Mouse (Mus musculus): ENCODE data around the gene Nmnat2.

The Nmnat2 gene

GRCm38 (mm10) chr1:153094226-153095076 is 139.7 kb downstream of the Nmnat2 start:
- no peaks in the 10 kb centered on the region for H3K36me3 ChIP-seq (ENCODE audit: control insufficient read depth, insufficient read depth, low read length, poor library complexity, severe bottlenecking)
- DNase-seq (ENCODE audit: low read depth, low spot score), result no peak
- H3K27me3 ChIP-seq (ENCODE audit: control insufficient read depth, insufficient read depth, low read length, poor library complexity, severe bottlenecking), result no peaks in the 10 kb centered on the region

- no peaks in the 10 kb centered on the region for H3K27me3 ChIP-seq (ENCODE audit: control insufficient read depth, insufficient read depth, low read length, poor library complexity, severe bottlenecking)
- DNase-seq (ENCODE audit: low read depth, low spot score), result no peak
- H3K36me3 ChIP-seq (ENCODE audit: control insufficient read depth, insufficient read depth, low read length, poor library complexity, severe bottlenecking), result no peaks in the 10 kb centered on the region
These were observed 140.5 kb downstream of the Nmnat2 start for GRCm38 (mm10) chr1:153095328-153095727.

GRCm38 (mm10) chr1:153095826-153096727 is 141.3 kb downstream of the Nmnat2 start:
- no peaks in the 10 kb centered on the region for H3K36me3 ChIP-seq (ENCODE audit: control insufficient read depth, insufficient read depth, low read length, poor library complexity, severe bottlenecking)
- no peak for DNase-seq (ENCODE audit: low read depth, low spot score)
- no peaks in the 10 kb centered on the region for H3K27me3 ChIP-seq (ENCODE audit: control insufficient read depth, insufficient read depth, low read length, poor library complexity, severe bottlenecking)

- DNase-seq (ENCODE audit: low read depth, low spot score), result no peak
- Histone ChIP-seq H3K27me3 (ENCODE audit: control insufficient read depth, insufficient read depth, low read length, poor library complexity, severe bottlenecking) (no peaks in the 10 kb centered on the region), H3K36me3 (ENCODE audit: control insufficient read depth, insufficient read depth, low read length, poor library complexity, severe bottlenecking) (no peaks in the 10 kb centered on the region)
These were observed 142.4 kb downstream of the Nmnat2 start for GRCm38 (mm10) chr1:153097017-153097675.

GRCm38 (mm10) chr1:153098586-153098985 is 143.8 kb downstream of the Nmnat2 start:
- DNase-seq (ENCODE audit: low read depth, low spot score), result no peak
- Histone ChIP-seq H3K36me3 (ENCODE audit: control insufficient read depth, insufficient read depth, low read length, poor library complexity, severe bottlenecking) (no peaks in the 10 kb centered on the region), H3K27me3 (ENCODE audit: control insufficient read depth, insufficient read depth, low read length, poor library complexity, severe bottlenecking) (no peaks in the 10 kb centered on the region)

GRCm38 (mm10) chr1:153100912-153101311 is 146.1 kb downstream of the Nmnat2 start:
- no peaks in the 10 kb centered on the region for H3K36me3 ChIP-seq (ENCODE audit: control insufficient read depth, insufficient read depth, low read length, poor library complexity, severe bottlenecking)
- no peak for DNase-seq (ENCODE audit: low read depth, low spot score)

GRCm38 (mm10) chr1:153101327-153101880 is 146.6 kb downstream of the Nmnat2 start:
- no peaks in the 10 kb centered on the region for H3K27me3 ChIP-seq (ENCODE audit: control insufficient read depth, insufficient read depth, low read length, poor library complexity, severe bottlenecking)
- H3K36me3 ChIP-seq (ENCODE audit: control insufficient read depth, insufficient read depth, low read length, poor library complexity, severe bottlenecking), result no peaks in the 10 kb centered on the region
- DNase-seq (ENCODE audit: low read depth, low spot score), result peak; percentile 74

More at GRCm38 (mm10) chr1:153100912-153101311, 146.1 kb downstream of the Nmnat2 start:
- H3K27me3 ChIP-seq (ENCODE audit: control insufficient read depth, insufficient read depth, low read length, poor library complexity, severe bottlenecking), result no peaks in the 10 kb centered on the region

GRCm38 (mm10) chr1:153102296-153103185 is 147.7 kb downstream of the Nmnat2 start:
- no peaks in the 10 kb centered on the region for H3K27me3 ChIP-seq (ENCODE audit: control insufficient read depth, insufficient read depth, low read length, poor library complexity, severe bottlenecking)
- no peaks in the 10 kb centered on the region for H3K36me3 ChIP-seq (ENCODE audit: control insufficient read depth, insufficient read depth, low read length, poor library complexity, severe bottlenecking)
- no peak for DNase-seq (ENCODE audit: low read depth, low spot score)

GRCm38 (mm10) chr1:153103186-153103554 is 148.4 kb downstream of the Nmnat2 start:
- no peak for DNase-seq (ENCODE audit: low read depth, low spot score)
- Histone ChIP-seq H3K27me3 (ENCODE audit: control insufficient read depth, insufficient read depth, low read length, poor library complexity, severe bottlenecking) (no peaks in the 10 kb centered on the region), H3K36me3 (ENCODE audit: control insufficient read depth, insufficient read depth, low read length, poor library complexity, severe bottlenecking) (no peaks in the 10 kb centered on the region)

- no peaks in the 10 kb centered on the region for H3K36me3 ChIP-seq (ENCODE audit: control insufficient read depth, insufficient read depth, low read length, poor library complexity, severe bottlenecking)
- DNase-seq (ENCODE audit: low read depth, low spot score), result no peak
- no peaks in the 10 kb centered on the region for H3K27me3 ChIP-seq (ENCODE audit: control insufficient read depth, insufficient read depth, low read length, poor library complexity, severe bottlenecking)
These were observed 150.0 kb downstream of the Nmnat2 start for GRCm38 (mm10) chr1:153104804-153105203.

- DNase-seq (ENCODE audit: low read depth, low spot score), result no peak
- Histone ChIP-seq H3K27me3 (ENCODE audit: control insufficient read depth, insufficient read depth, low read length, poor library complexity, severe bottlenecking) (no peaks in the 10 kb centered on the region), H3K36me3 (ENCODE audit: control insufficient read depth, insufficient read depth, low read length, poor library complexity, severe bottlenecking) (no peaks in the 10 kb centered on the region)
These were observed 153.1 kb downstream of the Nmnat2 start for GRCm38 (mm10) chr1:153107866-153108265.

- no peaks in the 10 kb centered on the region for H3K36me3 ChIP-seq (ENCODE audit: control insufficient read depth, insufficient read depth, low read length, poor library complexity, severe bottlenecking)
- no peak for DNase-seq (ENCODE audit: low read depth, low spot score)
- no peaks in the 10 kb centered on the region for H3K27me3 ChIP-seq (ENCODE audit: control insufficient read depth, insufficient read depth, low read length, poor library complexity, severe bottlenecking)
These were observed 154.6 kb downstream of the Nmnat2 start for GRCm38 (mm10) chr1:153109346-153109745.

GRCm38 (mm10) chr1:153109836-153110235 is 155.0 kb downstream of the Nmnat2 start:
- DNase-seq (ENCODE audit: low read depth, low spot score), result no peak
- Histone ChIP-seq H3K36me3 (ENCODE audit: control insufficient read depth, insufficient read depth, low read length, poor library complexity, severe bottlenecking) (no peaks in the 10 kb centered on the region), H3K27me3 (ENCODE audit: control insufficient read depth, insufficient read depth, low read length, poor library complexity, severe bottlenecking) (no peaks in the 10 kb centered on the region)

GRCm38 (mm10) chr1:153111596-153111995 is 156.8 kb downstream of the Nmnat2 start:
- no peak for DNase-seq (ENCODE audit: low read depth, low spot score)
- H3K27me3 ChIP-seq (ENCODE audit: control insufficient read depth, insufficient read depth, low read length, poor library complexity, severe bottlenecking), result no peaks in the 10 kb centered on the region
- H3K36me3 ChIP-seq (ENCODE audit: control insufficient read depth, insufficient read depth, low read length, poor library complexity, severe bottlenecking), result no peaks in the 10 kb centered on the region

Measured in splenic B cell, adult 2 months (primary cell).